Mouse (Mus musculus) CD4-positive helper T cell, adult 2 months (primary cell): ENCODE data around the gene Lrrc66.
"Not testable (repeated sequence)": the region's sequence is repeated elsewhere in the genome, so short reads cannot be mapped to it uniquely, and the experiment has no call there.

Source experiments
- DNase-seq: peaks from one replicate; pipeline ENCODE4 v3.0.0-alpha.2; 2012; ENCODE audit warnings: low read depth, missing footprints, low spot score

The Lrrc66 gene

GRCm38 (mm10) chr5:73613296-73613695, 19.0 kb downstream of the Lrrc66 start:
- no peak for DNase-seq

- DNase-seq: no peak
These were observed 21.3 kb downstream of the Lrrc66 start for GRCm38 (mm10) chr5:73611071-73611470.

- no peak for DNase-seq
These were observed 27.4 kb downstream of the Lrrc66 start for GRCm38 (mm10) chr5:73604964-73605363.

- DNase-seq: no peak
These were observed 27.8 kb downstream of the Lrrc66 start for GRCm38 (mm10) chr5:73604542-73604941.

- no peak for DNase-seq
These were observed 29.5 kb downstream of the Lrrc66 start for GRCm38 (mm10) chr5:73602865-73603264.

GRCm38 (mm10) chr5:73601361-73601763, 31.0 kb downstream of the Lrrc66 start:
- DNase-seq: no peak

GRCm38 (mm10) chr5:73599991-73600390, 32.3 kb downstream of the Lrrc66 start:
- no peak for DNase-seq

- DNase-seq: no peak
These were observed 33.2 kb downstream of the Lrrc66 start for GRCm38 (mm10) chr5:73598943-73599695.

GRCm38 (mm10) chr5:73587119-73587518, 45.2 kb downstream of the Lrrc66 start:
- no peak for DNase-seq

GRCm38 (mm10) chr5:73586597-73586996, 45.7 kb downstream of the Lrrc66 start:
- DNase-seq: no peak

- no peak for DNase-seq
These were observed 46.9 kb downstream of the Lrrc66 start for GRCm38 (mm10) chr5:73585212-73586115.

GRCm38 (mm10) chr5:73584011-73584410, 48.3 kb downstream of the Lrrc66 start:
- DNase-seq: not testable (repeated sequence)

GRCm38 (mm10) chr5:73578131-73578530, 54.2 kb downstream of the Lrrc66 start:
- no peak for DNase-seq

GRCm38 (mm10) chr5:73576708-73577107, 55.6 kb downstream of the Lrrc66 start:
- no peak for DNase-seq

- no peak for DNase-seq
These were observed 57.7 kb downstream of the Lrrc66 start for GRCm38 (mm10) chr5:73574616-73575015.

- DNase-seq: no peak
These were observed 58.5 kb downstream of the Lrrc66 start for GRCm38 (mm10) chr5:73573789-73574188.

- no peak for DNase-seq
These were observed 59.5 kb downstream of the Lrrc66 start for GRCm38 (mm10) chr5:73572846-73573245.

GRCm38 (mm10) chr5:73571395-73572156, 60.8 kb downstream of the Lrrc66 start:
- DNase-seq: no peak

GRCm38 (mm10) chr5:73569181-73569580, 63.1 kb downstream of the Lrrc66 start:
- no peak for DNase-seq

GRCm38 (mm10) chr5:73566892-73567291, 65.4 kb downstream of the Lrrc66 start:
- DNase-seq: no peak

- no peak for DNase-seq
These were observed 66.2 kb downstream of the Lrrc66 start for GRCm38 (mm10) chr5:73566119-73566518.

- DNase-seq: no peak
These were observed 68.3 kb downstream of the Lrrc66 start for GRCm38 (mm10) chr5:73564038-73564437.
